Mouse (Mus musculus) ES-E14 (cell line): Measurements from ENCODE around the gene Fabp2.

Experiments used
- CHD2 ChIP-seq: IDR thresholded peaks from 2 replicates; pipeline ENCODE4 v1.6.1; 2014; ENCODE audit warnings: mild to moderate bottlenecking, low read depth, low read length, inconsistent platforms
- HCFC1 ChIP-seq: IDR thresholded peaks from 2 replicates; pipeline ENCODE4 v1.6.1; 2012; ENCODE audit warnings: low read length, inconsistent platforms, borderline replicate concordance; ENCODE audit not compliant: insufficient read depth
- ZNF384 ChIP-seq: IDR thresholded peaks from 2 replicates; pipeline ENCODE4 v1.6.1; 2012; ENCODE audit warnings: low read depth, low read length, inconsistent platforms

GRCm38 (mm10) chr3:122895189-122895731 is 388 bp downstream of the Fabp2 start:
- TF ChIP-seq ZNF384 (no peak), CHD2 (no peak), HCFC1 (no peak)
